Mouse (Mus musculus): Measurements from ENCODE around the gene Poc1a. TPM values are rescaled to one million over a fixed set of nuclear protein-coding genes. Genes with fewer than 3 reads are reported as not detected.

Poc1a gene
- polyA plus RNA-seq, 1 experiment: 14.9 TPM

GRCm38 (mm10) chr9:106251066-106251465, 29.8 kb upstream of the Poc1a start:
- Histone ChIP-seq H3K4me1 (ENCODE audit: control insufficient read depth, insufficient read depth, insufficient read length, low read length) (peaks cover 34% of the 10 kb centered on the region), H3K4me3 (ENCODE audit: low read depth, low read length) (no peak overlapping the region), H3K36me3 (ENCODE audit: control insufficient read depth, insufficient read depth, low read length) (no peaks in the 10 kb centered on the region), H3K27me3 (ENCODE audit: control insufficient read depth, insufficient read depth, low read length) (no peaks in the 10 kb centered on the region), H3K27ac (ENCODE audit: insufficient read depth, low read depth, low read length) (no peak overlapping the region)
- TF ChIP-seq CTCF (IDR thresholded peaks at IDR 0.05; ENCODE audit: extremely low read depth, insufficient read length, insufficient replicate concordance, low read depth, low read length): no peak
- TF ChIP-seq POLR2A (IDR thresholded peaks at IDR 0.05; ENCODE audit: low read depth, low read length): no peak
- WGBS: 64% methylated on average over 8 of the region's 8 CpGs

GRCm38 (mm10) chr9:106254001-106254400, 26.9 kb upstream of the Poc1a start:
- Histone ChIP-seq H3K36me3 (ENCODE audit: control insufficient read depth, insufficient read depth, low read length) (no peaks in the 10 kb centered on the region), H3K27me3 (ENCODE audit: control insufficient read depth, insufficient read depth, low read length) (no peaks in the 10 kb centered on the region), H3K4me3 (ENCODE audit: low read depth, low read length) (no peak overlapping the region), H3K4me1 (ENCODE audit: control insufficient read depth, insufficient read depth, insufficient read length, low read length) (peaks cover 25% of the 10 kb centered on the region), H3K27ac (ENCODE audit: insufficient read depth, low read depth, low read length) (no peak overlapping the region)
- TF ChIP-seq POLR2A (IDR thresholded peaks at IDR 0.05; ENCODE audit: low read depth, low read length): no peak
- no peak for TF ChIP-seq CTCF (IDR thresholded peaks at IDR 0.05; ENCODE audit: extremely low read depth, insufficient read length, insufficient replicate concordance, low read depth, low read length)
- WGBS: 89% methylated on average over 2 of the region's 2 CpGs

- TF ChIP-seq POLR2A (IDR thresholded peaks at IDR 0.05; ENCODE audit: low read depth, low read length) (no peak), CTCF (IDR thresholded peaks at IDR 0.05; ENCODE audit: extremely low read depth, insufficient read length, insufficient replicate concordance, low read depth, low read length) (no peak)
- Histone ChIP-seq H3K27me3 (ENCODE audit: control insufficient read depth, insufficient read depth, low read length) (no peaks in the 10 kb centered on the region), H3K27ac (ENCODE audit: insufficient read depth, low read depth, low read length) (no peak overlapping the region), H3K4me3 (ENCODE audit: low read depth, low read length) (no peak overlapping the region), H3K4me1 (ENCODE audit: control insufficient read depth, insufficient read depth, insufficient read length, low read length) (peaks cover 25% of the 10 kb centered on the region; the same call in 1 of the 2 replicates), H3K36me3 (ENCODE audit: control insufficient read depth, insufficient read depth, low read length) (no peaks in the 10 kb centered on the region)
- WGBS: 85% methylated on average over 4 of the region's 4 CpGs
These were observed 22.4 kb upstream of the Poc1a start for GRCm38 (mm10) chr9:106258412-106258811.

- Histone ChIP-seq H3K4me1 (ENCODE audit: control insufficient read depth, insufficient read depth, insufficient read length, low read length) (peaks cover 25% of the 10 kb centered on the region; the same call in 1 of the 2 replicates), H3K27me3 (ENCODE audit: control insufficient read depth, insufficient read depth, low read length) (no peaks in the 10 kb centered on the region), H3K27ac (ENCODE audit: insufficient read depth, low read depth, low read length) (no peak overlapping the region), H3K4me3 (ENCODE audit: low read depth, low read length) (no peak overlapping the region), H3K36me3 (ENCODE audit: control insufficient read depth, insufficient read depth, low read length) (no peaks in the 10 kb centered on the region)
- TF ChIP-seq POLR2A (IDR thresholded peaks at IDR 0.05; ENCODE audit: low read depth, low read length): no peak
- TF ChIP-seq CTCF (IDR thresholded peaks at IDR 0.05; ENCODE audit: extremely low read depth, insufficient read length, insufficient replicate concordance, low read depth, low read length): no peak
- WGBS: 22% methylated on average over 5 of the region's 5 CpGs
These were observed 21.9 kb upstream of the Poc1a start for GRCm38 (mm10) chr9:106258990-106259389.

- Histone ChIP-seq H3K27me3 (ENCODE audit: control insufficient read depth, insufficient read depth, low read length) (no peaks in the 10 kb centered on the region), H3K36me3 (ENCODE audit: control insufficient read depth, insufficient read depth, low read length) (no peaks in the 10 kb centered on the region), H3K4me1 (ENCODE audit: control insufficient read depth, insufficient read depth, insufficient read length, low read length) (peaks cover 34% of the 10 kb centered on the region; the same call in 1 of the 2 replicates), H3K4me3 (ENCODE audit: low read depth, low read length) (no peak overlapping the region), H3K27ac (ENCODE audit: insufficient read depth, low read depth, low read length) (no peak overlapping the region)
- 79% methylated on average over 6 of the region's 6 CpGs for WGBS
- TF ChIP-seq POLR2A (IDR thresholded peaks at IDR 0.05; ENCODE audit: low read depth, low read length): no peak
- TF ChIP-seq CTCF (IDR thresholded peaks at IDR 0.05; ENCODE audit: extremely low read depth, insufficient read length, insufficient replicate concordance, low read depth, low read length): no peak
These were observed 19.8 kb upstream of the Poc1a start for GRCm38 (mm10) chr9:106261058-106261457.

- peaks cover 35% of the 10 kb centered on the region; the same call in 1 of the 2 replicates for H3K4me1 ChIP-seq (ENCODE audit: control insufficient read depth, insufficient read depth, insufficient read length, low read length)
- TF ChIP-seq POLR2A (IDR thresholded peaks at IDR 0.05; ENCODE audit: low read depth, low read length): no peak
- TF ChIP-seq CTCF (IDR thresholded peaks at IDR 0.05; ENCODE audit: extremely low read depth, insufficient read length, insufficient replicate concordance, low read depth, low read length): no peak
- H3K4me3 ChIP-seq (ENCODE audit: low read depth, low read length): no peak overlapping the region
- 55% methylated on average over 3 of the region's 3 CpGs for WGBS
- no peak overlapping the region for H3K27ac ChIP-seq (ENCODE audit: insufficient read depth, low read depth, low read length)
- no peaks in the 10 kb centered on the region for H3K27me3 ChIP-seq (ENCODE audit: control insufficient read depth, insufficient read depth, low read length)
- H3K36me3 ChIP-seq (ENCODE audit: control insufficient read depth, insufficient read depth, low read length): no peaks in the 10 kb centered on the region
These were observed 19.4 kb upstream of the Poc1a start for GRCm38 (mm10) chr9:106261491-106261890.

GRCm38 (mm10) chr9:106262075-106262474, 18.8 kb upstream of the Poc1a start:
- H3K27ac ChIP-seq (ENCODE audit: insufficient read depth, low read depth, low read length): no peak overlapping the region
- peaks cover 41% of the 10 kb centered on the region; the same call in 1 of the 2 replicates for H3K4me1 ChIP-seq (ENCODE audit: control insufficient read depth, insufficient read depth, insufficient read length, low read length)
- H3K4me3 ChIP-seq (ENCODE audit: low read depth, low read length): no peak overlapping the region
- no peak for TF ChIP-seq POLR2A (IDR thresholded peaks at IDR 0.05; ENCODE audit: low read depth, low read length)
- no peak for TF ChIP-seq CTCF (IDR thresholded peaks at IDR 0.05; ENCODE audit: extremely low read depth, insufficient read length, insufficient replicate concordance, low read depth, low read length)
- 52% methylated on average over 3 of the region's 3 CpGs for WGBS
- no peaks in the 10 kb centered on the region for H3K36me3 ChIP-seq (ENCODE audit: control insufficient read depth, insufficient read depth, low read length)
- no peaks in the 10 kb centered on the region for H3K27me3 ChIP-seq (ENCODE audit: control insufficient read depth, insufficient read depth, low read length)

All from small intestine, adult 2 months (tissue).